Mouse (Mus musculus) forebrain, embryonic 14.5 days (tissue): ENCODE measurements at regions not wholly inside any gene's neighbourhood (a gene's known extent, or its start where the extent isn't known, plus 50 kb on each side); places are given as distances from the start of the nearest gene placed in this dataset.

Experiments
- ATAC-seq: fragments of 200-750 bp; cut with Nextera tagmentation; 2 replicates; pipeline ENCODE4 v1.8.0; 2017; ENCODE audit warnings: mild to moderate bottlenecking, moderate library complexity
- DNase-seq: peaks from one replicate; pipeline ENCODE4 v3.0.0-alpha.2; 2015; ENCODE audit warnings: low spot score
- H3K27ac ChIP-seq: fragments of 300-500 bp; sonication (generic); 2 replicates; pipeline ENCODE4 v1.5.1; 2014; ENCODE audit warnings: low read depth, mild to moderate bottlenecking, control low read depth, low read length, moderate library complexity
- H3K27me3 ChIP-seq: fragments of 300-500 bp; sonication (generic); replicated peaks from 2 replicates; pipeline ENCODE4 v1.6.1; 2014; ENCODE audit warnings: low read length, control low read depth, mixed read lengths; ENCODE audit not compliant: control insufficient read depth, insufficient read depth
- H3K36me3 ChIP-seq: fragments of 300-500 bp; sonication (generic); 2 replicates; pipeline ENCODE4 v1.6.1; 2014; ENCODE audit warnings: low read length, control low read depth; ENCODE audit not compliant: control insufficient read depth, insufficient read depth
- H3K4me1 ChIP-seq: fragments of 300-500 bp; sonication (generic); 2 replicates; pipeline ENCODE4 v1.6.1; 2014; ENCODE audit warnings: antibody characterized with exemption, low read length, control low read depth; ENCODE audit not compliant: control insufficient read depth, insufficient read depth
- H3K4me2 ChIP-seq: fragments of 300-500 bp; sonication (generic); 2 replicates; pipeline ENCODE4 v1.6.1; 2014; ENCODE audit warnings: mild to moderate bottlenecking, control low read depth, low read length
- H3K4me3 ChIP-seq: fragments of 300-500 bp; sonication (generic); 2 replicates; pipeline ENCODE4 v1.5.1; 2014; ENCODE audit warnings: low read depth, low read length, control low read depth
- H3K9ac ChIP-seq: fragments of 300-500 bp; sonication (generic); 2 replicates; pipeline ENCODE4 v1.6.1; 2014; ENCODE audit warnings: mild to moderate bottlenecking, low read length, control low read depth, moderate library complexity
- H3K9me3 ChIP-seq: fragments of 300-500 bp; sonication (generic); replicated peaks from 2 replicates; pipeline ENCODE4 v1.6.1; 2016; ENCODE audit warnings: low read length, control low read depth, mixed read lengths; ENCODE audit not compliant: control insufficient read depth
- WGBS: fragments of 180-500 bp; shearing (Covaris S2); extraction: QIAGEN DNeasy Blood & Tissue Kit; methylation state at CpG from one replicate; pipeline ENCODE4 v1.1.7; 2014; 5-methylcytosine and 5-hydroxymethylcytosine counted together

DNA sequence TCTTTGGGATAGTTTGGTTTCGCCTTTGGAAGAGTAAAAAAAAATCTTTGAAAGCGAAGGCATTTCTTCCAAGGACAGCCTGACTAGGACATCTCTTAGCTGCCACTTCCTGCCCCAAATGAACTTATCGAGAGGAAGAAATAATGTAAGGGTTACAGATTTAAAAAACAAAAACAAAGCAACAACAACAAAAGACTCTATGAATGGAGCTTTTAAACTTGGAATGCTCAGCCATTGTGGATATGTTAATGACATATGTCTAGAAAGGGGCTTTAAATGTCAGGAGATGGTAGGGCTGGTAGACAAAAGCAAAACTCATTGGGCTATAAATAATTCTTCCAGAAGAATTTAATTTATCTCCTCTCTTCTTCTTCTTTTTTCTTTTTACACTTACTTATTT, 2041.7 kb downstream of the A830018L16Rik start:
- 79% methylated on average over 3 of the region's 3 CpGs for WGBS

DNA sequence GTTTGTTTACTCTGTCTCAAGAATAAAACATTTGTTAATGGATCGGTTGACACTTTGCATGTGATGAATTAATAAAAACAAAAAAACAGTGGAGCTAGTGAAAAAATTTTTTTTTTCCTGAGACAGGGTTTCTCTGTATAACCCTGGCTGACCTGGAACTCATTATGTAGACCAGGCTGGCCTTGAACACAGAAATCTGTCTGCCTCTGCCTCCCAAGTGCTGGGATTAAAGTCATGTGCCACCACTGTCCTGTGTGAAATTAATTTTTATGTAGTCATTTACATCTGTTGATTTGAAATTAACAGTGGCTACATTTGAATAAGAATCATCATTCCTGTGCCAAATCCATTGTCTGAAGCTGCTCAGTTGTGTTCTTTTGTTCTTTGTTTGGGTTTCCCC, 2050.4 kb downstream of the A830018L16Rik start:
- WGBS, result 93% methylated on average over 1 of the region's 1 CpGs
- DNase-seq (no peak), ATAC-seq (no peak)
- Histone ChIP-seq H3K9ac (no peak overlapping the region), H3K36me3 (no peaks in the 10 kb centered on the region), H3K27ac (no peak overlapping the region), H3K4me3 (no peak overlapping the region), H3K9me3 (no peaks in the 10 kb centered on the region), H3K27me3 (no peaks in the 10 kb centered on the region), H3K4me1 (no peaks in the 10 kb centered on the region), H3K4me2 (no peak overlapping the region)

More for the DNA sequence above, 2041.7 kb downstream of the A830018L16Rik start:
- Histone ChIP-seq H3K27me3 (no peaks in the 10 kb centered on the region), H3K36me3 (no peaks in the 10 kb centered on the region), H3K4me2 (no peak overlapping the region), H3K9me3 (no peaks in the 10 kb centered on the region), H3K4me3 (no peak overlapping the region), H3K4me1 (no peaks in the 10 kb centered on the region), H3K9ac (no peak overlapping the region), H3K27ac (no peak overlapping the region)
- ATAC-seq, result no peak
- DNase-seq, result no peak

DNA sequence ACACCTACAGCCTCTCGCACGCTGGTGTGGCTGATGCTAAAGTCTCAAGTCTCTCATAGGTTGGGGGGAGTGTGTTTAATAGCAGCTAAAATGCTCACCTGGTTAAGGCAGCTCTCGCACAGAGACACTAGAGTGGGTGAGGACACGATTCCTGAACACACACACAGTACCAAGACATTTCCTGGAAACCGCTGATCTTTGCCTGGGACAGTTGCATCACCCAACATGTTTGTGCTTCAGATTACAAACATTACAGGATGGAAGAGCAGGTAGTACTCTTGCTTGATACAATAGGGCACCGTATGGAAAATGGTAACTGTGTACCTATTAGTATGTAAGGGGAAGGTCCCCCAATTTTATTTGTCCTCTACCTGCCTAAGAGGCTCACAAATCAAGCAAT, 2053.3 kb downstream of the A830018L16Rik start:
- Histone ChIP-seq H3K9me3 (no peaks in the 10 kb centered on the region), H3K36me3 (no peaks in the 10 kb centered on the region), H3K4me1 (no peaks in the 10 kb centered on the region), H3K27ac (no peak overlapping the region), H3K27me3 (no peaks in the 10 kb centered on the region), H3K4me2 (no peak overlapping the region), H3K9ac (no peak overlapping the region), H3K4me3 (no peak overlapping the region)
- DNase-seq (no peak), ATAC-seq (no peak)
- WGBS, result 74% methylated on average over 6 of the region's 6 CpGs

DNA sequence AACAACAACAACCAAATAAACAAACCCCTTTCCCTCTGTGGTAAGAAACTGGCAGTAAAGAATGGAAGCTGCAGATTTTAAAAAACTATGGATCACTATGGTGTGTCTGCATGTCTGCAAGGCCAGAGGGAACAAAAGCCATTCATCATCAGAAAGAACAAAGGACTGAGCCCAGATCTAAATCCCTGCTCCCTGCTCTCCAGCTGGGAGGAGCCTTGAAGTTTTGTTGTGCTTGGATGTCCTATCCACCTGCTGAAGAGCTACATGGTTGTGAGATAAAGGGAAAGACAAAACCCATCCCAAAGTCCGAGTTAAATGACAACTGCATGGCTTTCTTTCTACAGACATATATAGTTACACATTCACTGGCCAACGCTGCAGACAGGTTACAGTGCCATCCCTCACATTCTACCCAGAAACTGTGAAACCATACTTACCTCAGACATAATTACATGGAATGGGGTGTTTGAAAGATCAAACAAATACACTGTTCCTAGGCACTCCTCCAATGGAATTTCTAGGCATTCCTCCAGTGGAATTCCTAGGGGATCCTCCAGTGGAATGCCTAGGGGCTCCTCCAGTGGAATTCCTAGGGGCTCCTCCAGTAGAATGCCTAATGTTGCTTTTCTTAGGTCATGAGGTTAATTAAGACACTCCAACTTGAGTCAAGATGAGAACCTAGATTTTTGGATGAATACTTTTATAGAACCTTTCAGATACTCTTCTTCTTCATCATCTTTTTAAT, 2054.2 kb downstream of the A830018L16Rik start:
- no peak overlapping the region for H3K4me3 ChIP-seq
- DNase-seq, result peak; percentile 14
- no peaks in the 10 kb centered on the region for H3K9me3 ChIP-seq
- no peak for ATAC-seq
- H3K9ac ChIP-seq, result no peak overlapping the region
- no peaks in the 10 kb centered on the region for H3K36me3 ChIP-seq
- H3K27ac ChIP-seq, result no peak overlapping the region
- H3K4me1 ChIP-seq, result no peaks in the 10 kb centered on the region
- 29% methylated on average over 2 of the region's 2 CpGs for WGBS
- H3K27me3 ChIP-seq, result no peaks in the 10 kb centered on the region
- H3K4me2 ChIP-seq, result no peak overlapping the region

DNA sequence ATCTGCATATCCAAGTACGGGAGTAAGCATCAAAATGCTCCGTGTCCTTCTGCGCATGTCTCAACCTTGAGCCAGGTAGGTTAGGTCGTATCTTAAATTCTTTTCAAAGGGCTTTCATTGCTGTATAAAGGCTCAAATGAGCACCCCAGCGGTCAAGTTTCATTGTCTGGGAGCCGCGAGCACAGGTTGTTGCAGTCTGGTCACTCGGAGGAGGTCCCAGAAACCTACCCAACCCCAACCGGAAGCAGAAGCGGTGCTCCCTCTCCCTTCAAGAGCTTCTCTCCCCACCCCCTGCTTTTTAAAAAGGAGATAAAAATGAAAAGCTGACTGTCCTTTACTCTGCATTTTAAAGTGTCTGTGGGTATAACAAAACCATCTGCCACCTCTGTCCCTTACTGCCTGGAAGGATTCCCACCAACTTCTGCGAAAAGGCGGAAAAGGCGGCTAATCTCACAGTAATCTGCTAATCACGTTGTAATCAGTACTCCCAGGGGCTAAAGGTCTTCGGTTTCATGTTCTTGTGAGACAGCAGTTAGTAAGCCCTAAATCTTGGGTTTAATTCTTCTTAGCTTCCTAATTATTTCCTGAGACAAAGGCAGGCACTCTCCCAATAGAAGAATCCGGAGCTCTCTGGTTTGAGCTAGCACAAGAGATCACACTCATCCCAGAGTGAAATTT, 2081.0 kb downstream of the A830018L16Rik start:
- Histone ChIP-seq H3K27ac (no peak overlapping the region), H3K27me3 (no peaks in the 10 kb centered on the region), H3K4me1 (no peaks in the 10 kb centered on the region), H3K36me3 (no peaks in the 10 kb centered on the region), H3K4me3 (peak overlapping the region; percentile 26), H3K4me2 (peak overlapping the region; percentile 41), H3K9me3 (no peaks in the 10 kb centered on the region), H3K9ac (peak overlapping the region; percentile 33)
- 12% methylated on average over 16 of the region's 16 CpGs for WGBS
- ATAC-seq, result no peak
- peak; percentile 4 for DNase-seq

DNA sequence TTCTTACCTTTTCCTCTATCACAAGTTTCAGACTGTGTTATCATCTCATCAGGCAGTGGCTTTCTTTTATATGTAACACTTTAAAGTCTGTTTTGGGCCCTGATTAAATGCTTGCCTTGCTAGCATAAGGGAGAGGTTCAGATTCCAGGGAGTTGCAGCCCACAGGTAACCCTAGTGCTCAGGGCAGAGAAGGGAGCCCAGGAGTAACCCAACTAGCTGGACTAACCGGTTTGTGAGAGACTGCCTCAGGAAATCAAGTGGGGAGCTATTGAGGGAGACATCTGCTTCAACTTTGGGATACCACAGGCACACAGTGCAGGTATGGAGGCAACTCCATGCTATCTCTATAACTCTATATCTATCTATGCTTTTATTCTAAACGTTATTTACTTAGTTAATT, 2082.5 kb downstream of the A830018L16Rik start:
- Histone ChIP-seq H3K9me3 (no peaks in the 10 kb centered on the region), H3K27ac (no peak overlapping the region), H3K36me3 (no peaks in the 10 kb centered on the region), H3K4me2 (no peak overlapping the region), H3K9ac (no peak overlapping the region), H3K27me3 (no peaks in the 10 kb centered on the region), H3K4me1 (no peaks in the 10 kb centered on the region), H3K4me3 (no peak overlapping the region)
- 31% methylated on average over 2 of the region's 2 CpGs for WGBS
- ATAC-seq (no peak), DNase-seq (no peak)

DNA sequence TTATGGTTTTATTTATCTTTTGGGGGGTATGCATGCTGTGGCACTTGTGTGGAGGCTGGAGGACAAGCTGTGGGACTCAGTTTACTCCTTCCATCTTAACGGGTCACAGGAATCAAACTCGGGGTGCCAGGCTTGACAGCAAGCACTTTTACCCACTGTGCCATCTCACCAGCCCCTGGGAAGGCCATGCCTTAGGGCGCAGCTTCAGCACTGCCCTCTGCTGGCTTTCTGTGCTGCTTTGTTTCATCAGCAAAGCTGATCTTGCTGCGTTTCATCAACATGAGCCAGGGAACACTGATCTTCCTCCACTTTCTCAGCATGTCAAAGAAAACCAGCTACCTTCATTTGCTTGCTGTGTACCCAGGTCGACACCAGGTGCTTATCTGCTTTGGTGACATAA, 2086.6 kb downstream of the A830018L16Rik start:
- ATAC-seq, result no peak
- H3K27ac ChIP-seq, result no peak overlapping the region
- H3K36me3 ChIP-seq, result no peaks in the 10 kb centered on the region
- H3K4me3 ChIP-seq, result no peak overlapping the region
- no peaks in the 10 kb centered on the region for H3K27me3 ChIP-seq
- H3K4me2 ChIP-seq, result no peak overlapping the region
- DNase-seq, result peak; percentile 59
- 31% methylated on average over 5 of the region's 5 CpGs for WGBS
- H3K9ac ChIP-seq, result no peak overlapping the region
- H3K4me1 ChIP-seq, result no peaks in the 10 kb centered on the region
- no peaks in the 10 kb centered on the region for H3K9me3 ChIP-seq

DNA sequence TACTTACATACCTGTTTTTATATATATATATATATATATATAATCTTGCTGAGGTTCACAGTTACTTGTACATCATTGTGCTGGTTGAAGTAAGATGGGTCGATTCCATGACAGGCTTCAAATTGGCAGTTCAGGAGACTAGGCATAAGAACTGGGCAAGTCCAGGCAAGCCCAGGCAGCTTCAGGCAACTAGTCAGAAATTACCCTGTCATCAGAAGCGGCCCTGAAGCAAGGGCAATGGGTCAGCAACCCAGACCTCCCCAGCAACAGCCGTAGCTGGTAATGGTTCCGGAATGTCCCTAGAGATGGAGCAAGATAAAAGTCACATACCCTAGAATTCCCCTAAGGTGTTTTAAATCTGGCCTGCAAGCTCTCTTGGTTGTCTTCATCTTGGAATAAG, 2088.0 kb downstream of the A830018L16Rik start:
- 91% methylated on average over 4 of the region's 4 CpGs for WGBS
- Histone ChIP-seq H3K4me3 (no peak overlapping the region), H3K9ac (no peak overlapping the region), H3K36me3 (no peaks in the 10 kb centered on the region), H3K9me3 (no peaks in the 10 kb centered on the region), H3K27me3 (no peaks in the 10 kb centered on the region), H3K4me1 (no peaks in the 10 kb centered on the region), H3K4me2 (no peak overlapping the region), H3K27ac (no peak overlapping the region)
- DNase-seq (no peak), ATAC-seq (no peak)

DNA sequence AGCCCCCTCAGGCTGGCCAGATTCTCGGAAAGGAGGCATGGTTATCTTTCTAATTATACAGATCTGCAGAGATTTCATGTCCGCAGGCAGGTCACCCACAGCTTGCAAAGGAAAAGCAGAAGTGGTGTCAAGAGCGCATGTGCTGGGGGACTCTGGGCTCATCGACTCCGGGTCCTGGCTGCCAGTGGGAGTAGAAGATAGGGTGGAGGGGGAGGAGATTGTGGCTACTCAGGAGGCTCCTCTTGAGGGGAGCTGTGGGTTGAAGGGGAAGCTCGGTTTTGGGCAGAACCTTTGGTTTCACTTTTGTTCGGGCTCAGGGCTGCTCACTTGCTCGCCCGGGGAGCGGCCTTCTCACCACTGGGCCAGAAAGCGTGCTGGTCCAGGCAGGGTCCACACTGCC, 2099.9 kb downstream of the A830018L16Rik start:
- Histone ChIP-seq H3K9me3 (no peaks in the 10 kb centered on the region), H3K4me1 (no peaks in the 10 kb centered on the region), H3K9ac (no peak overlapping the region)

More for the DNA sequence above, 2099.9 kb downstream of the A830018L16Rik start:
- Histone ChIP-seq H3K4me2 (no peak overlapping the region), H3K36me3 (no peaks in the 10 kb centered on the region), H3K27ac (no peak overlapping the region), H3K4me3 (no peak overlapping the region), H3K27me3 (no peaks in the 10 kb centered on the region)
- WGBS, result 93% methylated on average over 11 of the region's 11 CpGs
- DNase-seq, result no peak
- ATAC-seq, result no peak
